Mouse (Mus musculus): ENCODE results near the gene Tmem178.

Tmem178 gene

GRCm38 (mm10) chr17:80998958-80999357 lies 54.5 kb downstream of the Tmem178 start:
- DNase-seq: no peak

GRCm38 (mm10) chr17:81001010-81001409 lies 56.6 kb downstream of the Tmem178 start:
- DNase-seq: no peak

DNA sequence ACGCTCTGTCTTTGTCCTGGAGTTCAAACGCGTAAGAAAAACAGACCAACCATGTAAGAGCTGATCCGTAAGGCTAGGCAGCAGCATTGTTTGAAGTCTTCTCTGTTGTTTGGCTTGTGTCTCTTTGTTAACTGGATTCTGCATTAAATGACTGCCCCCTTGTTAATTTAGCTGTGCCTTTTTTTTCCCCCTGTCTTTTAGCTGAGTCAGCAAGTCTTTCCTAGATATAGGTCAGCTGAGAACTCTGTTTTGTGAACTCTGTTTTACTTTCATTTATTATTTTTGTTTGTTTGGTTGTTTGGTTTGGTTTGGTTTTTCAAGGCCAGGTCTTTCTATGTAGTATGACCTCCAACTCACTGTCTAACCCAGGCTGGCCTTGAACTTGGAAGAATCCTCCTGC lies 57.2 kb downstream of the Tmem178 start:
- DNase-seq: no peak

DNA sequence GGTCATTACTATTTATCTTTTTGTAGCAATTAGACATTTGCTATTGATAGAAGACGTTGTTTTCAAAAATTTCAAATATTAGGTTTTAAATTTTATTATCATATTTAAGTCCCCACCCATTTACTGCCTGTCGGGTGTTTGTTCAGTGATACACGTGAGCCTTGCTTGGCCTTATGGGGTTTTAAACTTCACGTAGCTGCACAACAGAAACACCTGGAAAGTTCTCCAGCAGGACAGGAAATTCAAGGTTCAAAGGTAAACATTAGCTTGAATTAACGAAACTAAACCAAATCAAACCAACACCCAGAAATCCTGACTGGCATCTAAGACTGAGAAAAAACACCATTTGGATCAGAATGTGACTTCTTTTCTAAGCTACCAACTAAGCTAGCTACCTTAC lies 57.7 kb downstream of the Tmem178 start:
- DNase-seq: no peak

DNA sequence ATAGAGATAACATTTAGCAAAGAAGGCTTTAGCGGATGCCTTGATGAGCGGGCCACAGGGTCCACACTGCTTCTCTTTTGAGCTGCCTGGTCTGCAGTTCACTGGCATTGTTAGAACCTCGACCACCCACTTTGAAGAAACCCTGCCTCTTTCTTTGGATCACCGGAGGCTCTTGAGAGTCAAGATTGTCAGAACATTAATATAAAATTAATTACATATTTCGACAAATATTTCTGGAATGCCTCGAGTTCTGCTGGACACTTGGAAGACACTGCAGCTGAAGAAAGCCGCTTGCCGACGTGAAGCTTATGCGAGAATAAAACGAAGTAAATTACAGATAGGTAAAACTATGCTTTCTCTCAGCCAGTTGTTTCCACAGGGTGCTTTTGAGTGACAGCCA lies 60.0 kb downstream of the Tmem178 start:
- DNase-seq: no peak

DNA sequence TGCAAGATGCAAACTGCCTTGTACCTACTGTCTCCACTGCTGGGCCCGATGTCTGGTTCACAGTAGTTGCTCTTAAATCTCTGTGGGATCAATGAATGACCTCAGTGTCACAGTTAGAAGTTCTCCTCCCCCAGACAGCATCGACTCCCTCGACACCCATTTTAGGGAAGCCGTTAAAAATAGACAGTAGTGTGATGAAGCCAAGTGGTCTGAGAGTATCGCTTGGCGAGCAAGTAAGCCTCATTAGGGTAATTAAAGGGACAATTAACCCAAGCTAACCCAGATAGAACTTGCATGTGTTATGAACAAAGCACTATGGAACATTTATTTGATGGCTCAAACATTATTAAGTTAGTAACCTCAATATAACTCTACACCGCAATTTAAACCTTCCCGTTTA lies 60.9 kb downstream of the Tmem178 start:
- no peak for DNase-seq

DNA sequence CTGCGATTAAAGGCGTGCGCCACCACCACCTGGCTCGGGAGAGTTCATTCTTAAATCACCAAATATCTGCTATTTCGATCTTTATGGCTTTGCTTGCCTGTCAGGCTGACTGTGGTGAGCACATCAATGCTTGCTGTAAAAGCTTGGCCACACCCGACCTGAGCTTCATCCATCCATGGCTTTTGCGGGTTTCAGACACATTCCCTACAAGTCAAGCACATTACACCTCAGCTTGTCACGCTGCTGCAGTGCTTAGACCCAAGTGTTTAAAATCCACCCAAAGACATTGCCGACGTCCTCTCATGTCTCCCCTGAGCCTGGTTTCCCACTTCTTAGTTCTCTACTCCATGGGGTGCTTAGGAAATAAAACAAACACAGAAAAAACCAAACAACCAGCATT lies 64.7 kb downstream of the Tmem178 start:
- no peak for DNase-seq

GRCm38 (mm10) chr17:81010199-81010598 lies 65.8 kb downstream of the Tmem178 start:
- no peak for DNase-seq

DNA sequence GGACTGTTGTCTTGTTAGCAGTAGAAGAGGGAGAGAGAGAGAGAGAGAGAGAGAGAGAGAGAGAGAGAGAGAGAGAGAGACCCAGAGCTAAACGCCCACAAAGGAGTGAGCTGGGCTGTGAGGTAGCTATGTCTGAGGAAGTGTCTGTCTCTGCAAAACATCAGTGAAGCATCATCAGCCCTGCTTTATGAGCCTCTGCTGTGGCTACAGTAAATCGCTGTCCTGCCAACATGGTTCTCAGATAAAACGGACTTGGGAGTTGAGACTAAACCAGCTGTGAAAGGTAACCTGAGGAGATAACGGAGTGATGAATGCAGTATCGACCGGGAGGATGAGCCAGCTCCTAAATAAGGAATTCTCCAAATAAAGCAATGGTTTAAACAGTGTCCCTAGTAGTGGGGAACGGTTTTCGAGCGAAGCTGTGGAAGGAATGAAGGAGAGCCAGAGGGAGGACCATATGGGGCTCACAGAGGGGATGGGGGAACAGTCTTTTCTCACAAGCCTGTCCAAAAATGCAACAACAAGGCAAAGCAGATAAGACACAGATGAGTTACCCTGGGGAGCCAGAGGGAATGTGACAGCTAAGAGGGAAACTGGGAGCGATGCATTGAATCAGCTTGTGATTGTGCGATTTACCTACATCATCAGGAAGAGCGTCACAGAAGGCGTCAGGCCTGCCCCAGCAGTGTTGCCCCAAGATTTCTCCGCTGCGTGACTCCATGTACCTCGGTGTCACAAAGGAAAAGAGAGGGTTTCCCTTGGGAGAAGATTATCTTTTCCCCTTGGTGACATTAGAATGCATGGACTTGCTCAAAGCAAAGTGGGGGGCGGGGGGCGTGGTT lies 66.6 kb downstream of the Tmem178 start:
- DNase-seq: no peak

DNA sequence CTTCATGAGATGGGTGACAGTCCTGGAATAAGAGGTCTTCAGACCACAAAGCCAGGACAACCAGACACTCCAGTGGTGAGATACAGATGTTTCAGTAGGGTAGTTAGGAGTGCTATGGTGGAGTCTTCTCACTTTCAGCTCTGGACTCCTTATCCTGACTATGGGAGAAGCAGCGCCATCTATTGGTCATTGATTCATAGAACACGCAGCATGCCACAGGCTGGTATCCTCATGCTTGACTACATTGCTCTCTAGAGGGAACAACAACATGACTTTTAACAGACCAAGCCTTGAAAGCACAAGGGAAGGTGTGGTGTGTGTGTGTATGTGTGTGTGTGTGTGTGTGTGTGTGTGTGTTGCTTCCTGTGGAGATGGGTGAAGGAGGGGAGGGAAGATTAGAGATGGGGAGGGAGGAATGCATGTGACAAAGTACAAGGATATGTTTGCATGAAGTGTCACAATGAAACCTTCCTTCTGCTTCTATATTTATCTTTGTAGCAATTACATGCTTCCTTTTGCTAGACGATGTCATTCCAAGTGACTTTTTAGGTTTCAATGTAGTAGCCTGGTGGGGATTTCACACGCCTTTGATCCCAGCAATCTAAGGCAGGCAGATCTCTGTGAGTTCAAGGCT lies 71.5 kb downstream of the Tmem178 start:
- peak; percentile 60 for DNase-seq

- no peak for DNase-seq
Measured at GRCm38 (mm10) chr17:81017132-81017531, 72.7 kb downstream of the Tmem178 start.

GRCm38 (mm10) chr17:81027331-81027730 lies 82.9 kb downstream of the Tmem178 start:
- DNase-seq: no peak

DNA sequence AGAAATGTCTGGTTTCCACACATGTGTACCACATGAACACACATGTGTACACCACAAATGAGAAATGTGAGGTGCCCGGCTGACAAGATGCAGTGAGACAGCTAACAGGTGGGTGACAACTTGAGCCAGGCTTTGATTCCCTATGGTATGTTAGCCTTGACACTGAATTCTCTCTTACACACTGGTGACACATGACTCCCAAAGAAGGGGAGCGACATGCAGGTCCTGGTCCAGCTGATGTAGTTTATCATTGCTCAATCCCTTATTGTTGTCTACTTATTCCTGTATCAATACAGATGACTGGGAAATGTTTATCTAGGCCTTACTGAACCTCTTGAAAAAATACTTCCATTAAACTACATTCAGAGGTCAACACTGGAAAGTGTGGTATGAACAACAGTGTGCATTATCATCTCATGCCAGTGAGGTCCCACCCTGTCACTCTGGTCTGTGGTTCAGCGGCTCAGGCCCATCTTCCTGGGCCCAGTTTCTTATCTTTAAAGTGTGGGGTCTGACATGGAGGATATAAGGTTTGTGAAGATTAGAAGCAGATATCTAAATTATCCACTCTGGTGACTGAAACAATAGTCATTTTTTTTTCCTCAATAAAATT lies 87.5 kb downstream of the Tmem178 start:
- DNase-seq: no peak

DNA sequence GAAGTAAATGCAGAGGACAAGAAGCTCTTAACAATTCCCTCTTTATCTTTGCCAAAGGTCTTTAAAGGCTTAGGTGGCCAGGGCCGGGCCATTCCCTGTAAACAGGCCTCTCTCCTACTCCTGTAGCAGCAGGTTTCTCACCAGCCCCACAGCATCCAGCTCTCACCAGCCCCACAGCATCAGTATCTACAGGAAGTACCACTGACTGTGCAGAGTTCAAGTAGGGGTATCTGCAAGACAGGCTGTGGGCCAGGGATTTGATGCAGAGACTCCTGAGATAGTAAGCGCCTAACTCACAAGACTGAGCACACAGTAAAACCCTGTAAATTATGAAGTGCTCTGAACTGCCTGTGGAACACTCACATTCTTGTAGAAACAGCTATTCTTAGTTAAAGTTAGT lies 88.5 kb downstream of the Tmem178 start:
- DNase-seq: no peak

DNA sequence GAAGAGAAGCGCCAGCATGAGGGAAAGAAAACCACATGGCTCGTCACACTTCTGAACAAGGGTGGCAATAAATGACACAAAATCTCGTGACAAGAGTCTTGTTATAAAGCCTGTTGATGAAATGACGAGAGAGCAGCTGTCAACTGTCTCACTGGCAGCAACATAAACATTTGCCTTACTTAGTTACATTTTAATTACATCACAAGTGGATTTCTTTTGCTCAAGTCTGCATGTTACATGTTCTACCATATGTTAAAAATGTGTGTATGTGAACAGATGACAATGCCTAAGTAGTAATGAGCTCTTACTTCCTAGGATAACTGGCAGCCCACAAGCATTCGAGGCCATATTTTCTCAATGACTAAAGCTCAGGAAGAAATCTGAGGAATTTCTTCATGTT lies 90.9 kb downstream of the Tmem178 start:
- no peak for DNase-seq

- DNase-seq: no peak
Measured at GRCm38 (mm10) chr17:81038707-81039408, 94.4 kb downstream of the Tmem178 start.

DNA sequence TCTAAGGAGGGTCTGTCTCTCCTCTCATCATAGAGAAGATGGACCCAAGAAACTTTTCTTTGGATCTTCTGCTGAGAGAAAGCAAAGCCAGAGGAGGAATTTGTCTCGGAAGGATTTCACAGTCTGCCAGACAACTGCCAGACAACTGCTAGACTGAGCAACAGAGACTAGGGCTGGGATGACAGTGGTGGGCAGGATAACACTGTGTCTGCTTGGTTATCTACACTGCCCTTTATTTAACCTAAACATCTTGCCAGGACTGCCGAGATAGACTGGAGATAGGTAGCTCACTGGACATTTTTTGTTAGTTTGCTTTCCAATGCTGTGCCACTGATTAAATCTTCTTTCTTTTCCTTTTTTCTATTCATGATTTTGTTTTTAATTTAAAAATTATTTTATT lies 97.2 kb downstream of the Tmem178 start:
- no peak for DNase-seq

GRCm38 (mm10) chr17:81044356-81044755 lies 99.9 kb downstream of the Tmem178 start:
- no peak for DNase-seq

DNA sequence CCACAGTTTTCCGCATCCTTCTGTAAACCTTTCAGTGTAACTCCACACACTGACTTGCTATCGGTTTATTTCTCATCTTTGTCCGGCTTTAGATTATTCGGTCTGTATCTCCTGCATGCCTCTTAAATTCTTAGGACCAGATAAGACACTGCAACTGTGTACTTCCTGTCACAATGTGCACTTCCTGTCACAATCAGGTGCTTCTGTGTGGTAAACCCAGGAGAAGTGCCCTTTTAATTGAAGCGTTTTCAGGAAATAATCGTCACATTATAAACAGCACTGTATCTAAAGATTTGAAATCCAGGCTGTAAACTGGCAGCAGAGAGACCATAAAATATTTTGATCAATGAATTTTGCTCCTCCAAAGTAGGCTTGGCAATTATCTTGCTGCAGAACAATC lies 100.7 kb downstream of the Tmem178 start:
- no peak for DNase-seq

DNA sequence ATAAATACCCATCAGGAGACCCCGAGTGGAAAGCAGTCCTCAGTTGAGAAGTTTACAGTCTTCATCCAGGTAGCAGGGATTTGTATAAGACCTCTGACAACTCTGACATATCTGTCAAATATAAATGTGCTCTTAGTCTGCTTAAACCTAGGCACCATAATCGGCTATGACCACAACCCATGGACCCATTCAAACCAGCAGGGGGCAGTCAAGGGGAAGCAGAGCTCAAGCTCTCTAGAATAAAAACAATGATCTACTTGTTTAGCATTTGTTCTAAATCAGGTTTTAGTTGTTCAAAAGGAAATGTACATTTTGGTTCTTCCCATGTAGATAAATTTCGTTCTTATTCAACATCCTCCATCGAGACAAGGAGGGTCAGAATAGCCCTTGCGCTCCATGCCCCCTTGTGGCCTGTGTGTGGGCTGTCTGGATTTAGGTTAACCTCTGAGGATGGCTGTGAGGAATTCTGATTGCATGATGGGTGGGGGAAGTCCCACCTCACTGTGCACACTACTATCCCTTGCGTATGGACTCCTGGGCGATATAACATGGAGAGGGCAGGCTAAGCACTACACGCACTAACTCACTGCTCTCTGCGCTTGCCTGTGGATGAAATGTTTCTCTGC lies 101.2 kb downstream of the Tmem178 start:
- DNase-seq: peak; percentile 11

- DNase-seq: no peak
Measured at GRCm38 (mm10) chr17:81047930-81048564, 103.6 kb downstream of the Tmem178 start.

Measured in cerebellum, adult 8-10 months (tissue).